ENCODE assay signal across 12 mouse cellular contexts in genomic region chr19:34553522-34553921, GRCm38 (mm10). TPM values are rescaled to one million over a fixed set of nuclear protein-coding genes. Genes with fewer than 3 reads are reported as not detected.
DNase-seq lines count a peak whose midpoint lies in the region; ATAC-seq and TF ChIP-seq lines count a peak whose summit lies in the region.
"Had no signal": no experiment of that assay in that cellular context is flagged by ENCODE, and none has a peak within 500 bp of the region (broad histone marks: within the 10 kb centered on the region; RNA-seq: fewer than 3 reads in every experiment).

No protein-coding gene starts in this region.

- no peak overlapping the region for H3K4me3 ChIP-seq in kidney, embryonic 16.5 days (ENCODE audit: low read length)
- H3K4me3 ChIP-seq in kidney, embryonic 15.5 days (replicated peaks): no peak overlapping the region
- H3K4me3 ChIP-seq in midbrain, postnatal 0 days (ENCODE audit: low read depth, low read length): no peak overlapping the region
- H3K4me3 ChIP-seq in midbrain, embryonic 11.5 days (ENCODE audit: low read depth, low read length): no peak overlapping the region
- no peak overlapping the region for H3K4me3 ChIP-seq in stomach, postnatal 0 days (ENCODE audit: low read depth, low read length)
- H3K4me3 ChIP-seq: hindbrain, embryonic 12.5 days; neural tube, embryonic 12.5 days had no signal

- H3K27me3 ChIP-seq in kidney, embryonic 16.5 days (ENCODE audit: insufficient read depth, low read length): no peaks in the 10 kb centered on the region
- H3K27me3 ChIP-seq in kidney, embryonic 15.5 days: no peaks in the 10 kb centered on the region
- H3K27me3 ChIP-seq in midbrain, postnatal 0 days (ENCODE audit: insufficient read depth, low read length): no peaks in the 10 kb centered on the region
- H3K27me3 ChIP-seq in midbrain, embryonic 11.5 days (ENCODE audit: control insufficient read depth, insufficient read depth, low read length): no peaks in the 10 kb centered on the region
- no peaks in the 10 kb centered on the region for H3K27me3 ChIP-seq in stomach, postnatal 0 days (ENCODE audit: control insufficient read depth, insufficient read depth, low read length)
- H3K27me3 ChIP-seq: hindbrain, embryonic 12.5 days; neural tube, embryonic 12.5 days had no signal

- no peaks in the 10 kb centered on the region for H3K9me3 ChIP-seq in kidney, embryonic 16.5 days (ENCODE audit: low read length)
- no peaks in the 10 kb centered on the region for H3K9me3 ChIP-seq in kidney, embryonic 15.5 days (replicated peaks)
- no peaks in the 10 kb centered on the region for H3K9me3 ChIP-seq in midbrain, postnatal 0 days (ENCODE audit: low read length)
- H3K9me3 ChIP-seq in midbrain, embryonic 11.5 days (ENCODE audit: control insufficient read depth, low read length): no peaks in the 10 kb centered on the region
- H3K9me3 ChIP-seq in stomach, postnatal 0 days (ENCODE audit: control insufficient read depth, low read length): no peaks in the 10 kb centered on the region
- H3K9me3 ChIP-seq: G1E; neural tube, embryonic 12.5 days had no signal

- H3K27ac ChIP-seq in kidney, embryonic 16.5 days (ENCODE audit: low read length): peak overlapping the region; percentile 29; the same call in 1 of the 2 replicates
- H3K27ac ChIP-seq in kidney, embryonic 15.5 days: no peak overlapping the region
- peak overlapping the region; percentile 43 for H3K27ac ChIP-seq in midbrain, postnatal 0 days (ENCODE audit: low read depth, low read length)
- no peak overlapping the region for H3K27ac ChIP-seq in midbrain, embryonic 11.5 days (ENCODE audit: low read depth, low read length)
- H3K27ac ChIP-seq in stomach, postnatal 0 days (replicated peaks): peak overlapping the region; percentile 53
- H3K27ac ChIP-seq: hindbrain, embryonic 12.5 days; neural tube, embryonic 12.5 days had no signal

- H3K4me2 ChIP-seq in kidney, embryonic 16.5 days (replicated peaks; ENCODE audit: low read depth, low read length): no peak overlapping the region
- H3K4me2 ChIP-seq in kidney, embryonic 15.5 days: no peak overlapping the region
- H3K4me2 ChIP-seq in midbrain, postnatal 0 days (ENCODE audit: low read depth, low read length, poor library complexity, severe bottlenecking): peak overlapping the region; percentile 22
- H3K4me2 ChIP-seq in midbrain, embryonic 11.5 days: no peak overlapping the region
- H3K4me2 ChIP-seq in stomach, postnatal 0 days (replicated peaks; ENCODE audit: low read depth): no peak overlapping the region
- H3K4me2 ChIP-seq: hindbrain, embryonic 12.5 days; neural tube, embryonic 12.5 days had no signal

- WGBS in kidney, embryonic 16.5 days: 24% methylated on average over 3 of the region's 3 CpGs
- 36% methylated on average over 3 of the region's 3 CpGs for WGBS in kidney, embryonic 15.5 days
- 63% methylated on average over 3 of the region's 3 CpGs for WGBS in midbrain, postnatal 0 days
- 74% methylated on average over 3 of the region's 3 CpGs for WGBS in midbrain, embryonic 11.5 days
- 39% methylated on average over 3 of the region's 3 CpGs for WGBS in stomach, postnatal 0 days

- ATAC-seq in kidney, embryonic 16.5 days (ENCODE audit: low FRiP score, low TSS enrichment): no peak
- no peak for ATAC-seq in kidney, embryonic 15.5 days (replicated peaks; ENCODE audit: low FRiP score)
- ATAC-seq in midbrain, postnatal 0 days (ENCODE audit: low FRiP score): no peak
- ATAC-seq in midbrain, embryonic 11.5 days (ENCODE audit: low FRiP score): no peak
- ATAC-seq in stomach, postnatal 0 days (ENCODE audit: low FRiP score, low TSS enrichment): no peak

- TF ChIP-seq CTCF in midbrain, postnatal 0 days (IDR thresholded peaks at IDR 0.05): no peak
- no peak for TF ChIP-seq CTCF in stomach, postnatal 0 days (IDR thresholded peaks at IDR 0.05; ENCODE audit: low read depth)

- no peaks in the 10 kb centered on the region for H3K36me3 ChIP-seq in kidney, embryonic 16.5 days (ENCODE audit: insufficient read depth, low read length)
- H3K36me3 ChIP-seq in kidney, embryonic 15.5 days: no peaks in the 10 kb centered on the region
- H3K36me3 ChIP-seq in midbrain, postnatal 0 days (ENCODE audit: insufficient read depth, low read length): no peaks in the 10 kb centered on the region
- H3K36me3 ChIP-seq in midbrain, embryonic 11.5 days (ENCODE audit: control insufficient read depth, insufficient read depth, low read length): no peaks in the 10 kb centered on the region
- no peaks in the 10 kb centered on the region for H3K36me3 ChIP-seq in stomach, postnatal 0 days (ENCODE audit: control insufficient read depth, insufficient read depth, low read length)
- H3K36me3 ChIP-seq: G1E; hindbrain, embryonic 12.5 days; neural tube, embryonic 12.5 days had no signal

- TF ChIP-seq EP300 in stomach, postnatal 0 days (optimal IDR thresholded peaks at IDR 0.05): no peak

- H3K9ac ChIP-seq in kidney, embryonic 16.5 days (replicated peaks; ENCODE audit: low read length): no peak overlapping the region
- H3K9ac ChIP-seq in kidney, embryonic 15.5 days: no peak overlapping the region
- 0 out of 2 replicates have a peak overlapping the region, but pooled peaks have one; percentile 36 for H3K9ac ChIP-seq in midbrain, postnatal 0 days (replicated peaks; ENCODE audit: low read length, poor library complexity, severe bottlenecking)
- no peak overlapping the region for H3K9ac ChIP-seq in midbrain, embryonic 11.5 days (ENCODE audit: low read length)
- no peak overlapping the region for H3K9ac ChIP-seq in stomach, postnatal 0 days (ENCODE audit: low read length)
- H3K9ac ChIP-seq: hindbrain, embryonic 12.5 days; neural tube, embryonic 12.5 days had no signal

- DNase-seq in midbrain, postnatal 0 days (ENCODE audit: low spot score): no peak
- no peak for DNase-seq in midbrain, embryonic 11.5 days (ENCODE audit: low spot score, missing footprints)
- DNase-seq in induced T-regulatory cell, adult 2 months (ENCODE audit: low read depth): peak; percentile 39
- no peak for DNase-seq in stomach, postnatal 0 days (ENCODE audit: low spot score)
- DNase-seq in adrenal gland, adult 2 months: no peak
- DNase-seq: layer of hippocampus, adult 9-11 months; thymus, postnatal 25 days had no signal

- peaks cover 24% of the 10 kb centered on the region for H3K4me1 ChIP-seq in kidney, embryonic 16.5 days (ENCODE audit: insufficient read depth, low read length)
- peaks cover 17% of the 10 kb centered on the region; the same call in 1 of the 2 replicates for H3K4me1 ChIP-seq in kidney, embryonic 15.5 days
- H3K4me1 ChIP-seq in midbrain, postnatal 0 days (ENCODE audit: insufficient read depth, low read length): peaks cover 6% of the 10 kb centered on the region; the same call in 1 of the 2 replicates
- peaks cover 2% of the 10 kb centered on the region; the same call in 1 of the 2 replicates for H3K4me1 ChIP-seq in midbrain, embryonic 11.5 days (ENCODE audit: control insufficient read depth, insufficient read depth, low read length)
- H3K4me1 ChIP-seq in stomach, postnatal 0 days (replicated peaks; ENCODE audit: control insufficient read depth, insufficient read depth): no peaks in the 10 kb centered on the region
- H3K4me1 ChIP-seq: hindbrain, embryonic 12.5 days; neural tube, embryonic 12.5 days had no signal

RNA-seq across cellular contexts. Expression of gene Ifit2, which starts 3.0 kb away (rescaled TPM):
- polyA plus RNA-seq in kidney, embryonic 16.5 days (2015; fragmentation: Nextera tagmentation; extraction: Ambion mirVana): 11.5 and 11.8 TPM in 2 replicates
- polyA plus RNA-seq in kidney, embryonic 15.5 days (2015; fragmentation: Nextera tagmentation; extraction: Ambion mirVana): 9.5 and 9.7 TPM in 2 replicates
- 11.1 and 11.5 TPM in 2 replicates for total RNA-seq in midbrain, postnatal 0 days (2014; rRNA removed)
- polyA plus RNA-seq in midbrain, postnatal 0 days (2015; fragmentation: Nextera tagmentation; extraction: Ambion mirVana): 8.2 and 9.0 TPM in 2 replicates
- polyA plus RNA-seq in midbrain, embryonic 11.5 days (2014; fragmentation: Nextera tagmentation; extraction: Ambion mirVana): 4.7 and 5.0 TPM in 2 replicates
- 2.3 and 2.5 TPM in 2 replicates for polyA plus RNA-seq in stomach, postnatal 0 days (2015; fragmentation: Nextera tagmentation; extraction: Ambion mirVana)
- total RNA-seq in adrenal gland, adult 2 months (2021): 1 to 10 TPM; 3.0 to 5.1 TPM
- polyA plus RNA-seq in adrenal gland, adult 2 months (2012; rRNA removed): 0.10 and 0.26 TPM in 2 replicates
- polyA plus RNA-seq: G1E had no signal

RNA-seq across cellular contexts. Expression of gene Lipa, which starts 26.2 kb away (rescaled TPM):
- polyA plus RNA-seq in kidney, embryonic 16.5 days (2015; fragmentation: Nextera tagmentation; extraction: Ambion mirVana): 36.0 TPM in 2 replicates
- polyA plus RNA-seq in kidney, embryonic 15.5 days (2015; fragmentation: Nextera tagmentation; extraction: Ambion mirVana): 31.2 and 32.5 TPM in 2 replicates
- 24.5 and 26.7 TPM in 2 replicates for total RNA-seq in midbrain, postnatal 0 days (2014; rRNA removed)
- 19.0 and 19.3 TPM in 2 replicates for polyA plus RNA-seq in midbrain, postnatal 0 days (2015; fragmentation: Nextera tagmentation; extraction: Ambion mirVana)
- polyA plus RNA-seq in midbrain, embryonic 11.5 days (2014; fragmentation: Nextera tagmentation; extraction: Ambion mirVana): 28.7 and 31.4 TPM in 2 replicates
- 18.1 and 19.1 TPM in 2 replicates for polyA plus RNA-seq in stomach, postnatal 0 days (2015; fragmentation: Nextera tagmentation; extraction: Ambion mirVana)
- total RNA-seq in adrenal gland, adult 2 months (2021): 100 to 1,000 TPM; 103 to 185 TPM
- 44.2 and 70.9 TPM in 2 replicates for polyA plus RNA-seq in adrenal gland, adult 2 months (2012; rRNA removed)
- polyA plus RNA-seq: G1E had no signal

RNA-seq across cellular contexts. Expression of gene Ifit3, which starts 29.8 kb away (rescaled TPM):
- polyA plus RNA-seq in kidney, embryonic 16.5 days (2015; fragmentation: Nextera tagmentation; extraction: Ambion mirVana): 2.8 and 3.8 TPM in 2 replicates
- polyA plus RNA-seq in kidney, embryonic 15.5 days (2015; fragmentation: Nextera tagmentation; extraction: Ambion mirVana): 2.0 TPM in 2 replicates
- total RNA-seq in midbrain, postnatal 0 days (2014; rRNA removed): 0.82 and 2.7 TPM in 2 replicates
- polyA plus RNA-seq in midbrain, postnatal 0 days (2015; fragmentation: Nextera tagmentation; extraction: Ambion mirVana): 2.9 and 3.2 TPM in 2 replicates
- 0.50 and 0.78 TPM in 2 replicates for polyA plus RNA-seq in midbrain, embryonic 11.5 days (2014; fragmentation: Nextera tagmentation; extraction: Ambion mirVana)
- polyA plus RNA-seq in stomach, postnatal 0 days (2015; fragmentation: Nextera tagmentation; extraction: Ambion mirVana): 2.5 and 2.7 TPM in 2 replicates
- total RNA-seq in adrenal gland, adult 2 months (2021): 1 to 10 TPM; 5.6 to 9.5 TPM
- polyA plus RNA-seq in adrenal gland, adult 2 months (2012; rRNA removed): 0.71 and 0.89 TPM in 2 replicates
- polyA plus RNA-seq: G1E had no signal

RNA-seq across cellular contexts. Expression of gene Ifit1bl1, which starts 48.2 kb away (rescaled TPM):
- polyA plus RNA-seq in kidney, embryonic 16.5 days (2015; fragmentation: Nextera tagmentation; extraction: Ambion mirVana): 0.16 and 0.18 TPM in 2 replicates
- 0.13 and 0.36 TPM in 2 replicates for polyA plus RNA-seq in kidney, embryonic 15.5 days (2015; fragmentation: Nextera tagmentation; extraction: Ambion mirVana)
- total RNA-seq in midbrain, postnatal 0 days (2014; rRNA removed): 1.4 and 1.9 TPM in 2 replicates
- 1.4 and 1.5 TPM in 2 replicates for polyA plus RNA-seq in midbrain, postnatal 0 days (2015; fragmentation: Nextera tagmentation; extraction: Ambion mirVana)
- polyA plus RNA-seq in midbrain, embryonic 11.5 days (2014; fragmentation: Nextera tagmentation; extraction: Ambion mirVana): 0.22 and 0.33 TPM in 2 replicates
- 8.7 and 8.8 TPM in 2 replicates for polyA plus RNA-seq in stomach, postnatal 0 days (2015; fragmentation: Nextera tagmentation; extraction: Ambion mirVana)
- total RNA-seq in adrenal gland, adult 2 months (2021): under 1 TPM; 0.58 to 0.86 TPM
- 0.04 and 0.15 TPM in 2 replicates for polyA plus RNA-seq in adrenal gland, adult 2 months (2012; rRNA removed)
- polyA plus RNA-seq: G1E had no signal

RNA-seq across cellular contexts. Expression of gene Ifit3b, which starts 54.2 kb away (rescaled TPM):
- polyA plus RNA-seq in kidney, embryonic 16.5 days (2015; fragmentation: Nextera tagmentation; extraction: Ambion mirVana): 1.1 and 1.8 TPM in 2 replicates
- 0.88 and 0.99 TPM in 2 replicates for polyA plus RNA-seq in kidney, embryonic 15.5 days (2015; fragmentation: Nextera tagmentation; extraction: Ambion mirVana)
- 0.49 and 0.57 TPM in 2 replicates for total RNA-seq in midbrain, postnatal 0 days (2014; rRNA removed)
- polyA plus RNA-seq in midbrain, postnatal 0 days (2015; fragmentation: Nextera tagmentation; extraction: Ambion mirVana): 0.58 and 1.2 TPM in 2 replicates
- polyA plus RNA-seq in midbrain, embryonic 11.5 days (2014; fragmentation: Nextera tagmentation; extraction: Ambion mirVana): 0.10 TPM in 1 of 2 replicates, not detected in the other
- 0.61 and 0.74 TPM in 2 replicates for polyA plus RNA-seq in stomach, postnatal 0 days (2015; fragmentation: Nextera tagmentation; extraction: Ambion mirVana)
- total RNA-seq in adrenal gland, adult 2 months (2021): 1 to 10 TPM; 2.4 to 3.4 TPM
- 0.44 and 0.78 TPM in 2 replicates for polyA plus RNA-seq in adrenal gland, adult 2 months (2012; rRNA removed)
- total RNA-seq: G1E had no signal
- polyA plus RNA-seq: G1E; hindbrain, embryonic 12.5 days had no signal

Comparison
In these comparisons a context has a peak if more than half of its experiments do, and no peak if none do; other contexts are left out.
1. H3K27ac ChIP-seq: peak in kidney, embryonic 16.5 days (single experiment), midbrain, postnatal 0 days (single experiment) and stomach, postnatal 0 days (single experiment); none in kidney, embryonic 15.5 days (single experiment) and midbrain, embryonic 11.5 days (single experiment).